ENCODE assay signal across 9 mouse cellular contexts in the genomic region with DNA sequence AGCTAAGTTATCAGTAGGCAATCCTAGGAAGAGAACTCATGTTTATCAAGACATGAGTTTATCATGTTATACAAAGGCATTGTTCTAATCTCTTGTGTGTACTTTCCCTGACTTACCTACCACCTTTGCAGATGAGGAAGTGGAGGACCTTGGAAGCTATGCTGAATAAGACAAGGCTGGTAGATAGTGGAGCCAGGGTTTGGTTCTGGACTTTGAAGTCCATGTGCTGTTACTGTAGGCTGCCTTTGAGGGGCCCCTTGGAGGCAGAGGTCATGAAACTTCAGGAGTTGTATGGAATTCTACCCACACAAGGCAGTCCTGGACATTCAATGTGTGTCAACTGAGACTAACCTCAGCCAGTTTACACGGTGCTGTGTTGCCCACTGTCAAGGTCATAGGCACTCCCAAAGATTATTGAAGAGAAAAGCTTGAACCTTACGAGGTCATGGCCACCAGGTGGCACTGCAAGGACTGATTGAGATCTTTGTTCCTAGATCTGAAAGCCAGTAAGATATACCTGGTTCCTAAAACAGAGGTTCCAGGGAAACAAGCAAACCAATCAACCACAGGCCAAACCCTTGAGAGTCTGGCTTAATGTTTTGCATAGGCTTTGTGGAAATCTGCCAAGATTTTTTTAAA.
DNase-seq lines count a peak whose midpoint lies in the region; ATAC-seq and TF ChIP-seq lines count a peak whose summit lies in the region.
"Had no signal": no experiment of that assay in that cellular context is flagged by ENCODE, and none has a peak within 500 bp of the region (broad histone marks: within the 10 kb centered on the region; RNA-seq: fewer than 3 reads in every experiment).

No protein-coding gene starts in this region.

- no peak for TF ChIP-seq POLR2A in cortical plate, adult 2 months (IDR thresholded peaks at IDR 0.05; ENCODE audit: extremely low read depth, insufficient read depth, low read length)

- no peaks in the 10 kb centered on the region for H3K27me3 ChIP-seq in midbrain, embryonic 11.5 days (ENCODE audit: control insufficient read depth, insufficient read depth, low read length)
- no peaks in the 10 kb centered on the region for H3K27me3 ChIP-seq in midbrain, embryonic 16.5 days (ENCODE audit: control insufficient read depth, insufficient read depth, low read depth, low read length)
- H3K27me3 ChIP-seq: neural tube, embryonic 13.5 days had no signal

- no peak overlapping the region for H3K9ac ChIP-seq in midbrain, embryonic 11.5 days (ENCODE audit: low read length)
- no peak overlapping the region for H3K9ac ChIP-seq in midbrain, embryonic 16.5 days (ENCODE audit: low read depth, low read length)
- H3K9ac ChIP-seq: neural tube, embryonic 13.5 days had no signal

- H3K4me1 ChIP-seq in midbrain, embryonic 11.5 days (ENCODE audit: control insufficient read depth, insufficient read depth, low read length), result no peaks in the 10 kb centered on the region
- H3K4me1 ChIP-seq in midbrain, embryonic 16.5 days (ENCODE audit: control insufficient read depth, insufficient read depth, low read length), result no peaks in the 10 kb centered on the region
- H3K4me1 ChIP-seq in cortical plate, adult 2 months (ENCODE audit: control insufficient read depth, insufficient read depth, low read length), result no peaks in the 10 kb centered on the region

- peak; percentile 69 for TF ChIP-seq CTCF in cortical plate, adult 2 months (IDR thresholded peaks at IDR 0.05; ENCODE audit: extremely low read depth, insufficient read depth, low read length)

- DNase-seq in midbrain, embryonic 11.5 days (ENCODE audit: low spot score, missing footprints), result peak; percentile 91
- DNase-seq in adrenal gland, adult 18-20 months (ENCODE audit: low spot score in 2 of 2), result peak; percentile 41 to 69
- DNase-seq in heart, postnatal 14 days, result peak; percentile 68 to 72
- peak; percentile 44 to 51 for DNase-seq in layer of hippocampus, postnatal 36 days
- peak; percentile 89 for DNase-seq in naive thymus-derived CD4-positive, alpha-beta T cell, adult 2 months (ENCODE audit: low read depth)
- DNase-seq in thymus, postnatal 25 days, result peak; percentile 78

- WGBS in midbrain, embryonic 11.5 days, result 21% methylated on average over 2 of the region's 2 CpGs
- 16% methylated on average over 2 of the region's 2 CpGs for WGBS in midbrain, embryonic 16.5 days

- no peak overlapping the region for H3K4me3 ChIP-seq in midbrain, embryonic 11.5 days (ENCODE audit: low read depth, low read length)
- H3K4me3 ChIP-seq in midbrain, embryonic 16.5 days (ENCODE audit: low read depth, low read length), result no peak overlapping the region
- H3K4me3 ChIP-seq in cortical plate, adult 2 months (ENCODE audit: insufficient read depth, low read length), result no peak overlapping the region
- H3K4me3 ChIP-seq: neural tube, embryonic 13.5 days had no signal

- no peaks in the 10 kb centered on the region for H3K9me3 ChIP-seq in midbrain, embryonic 11.5 days (ENCODE audit: control insufficient read depth, low read length)
- no peaks in the 10 kb centered on the region for H3K9me3 ChIP-seq in midbrain, embryonic 16.5 days (replicated peaks; ENCODE audit: control insufficient read depth, low read length, poor library complexity, severe bottlenecking)
- H3K9me3 ChIP-seq: neural tube, embryonic 13.5 days had no signal

- no peak overlapping the region for H3K4me2 ChIP-seq in midbrain, embryonic 11.5 days
- H3K4me2 ChIP-seq in midbrain, embryonic 16.5 days (ENCODE audit: low read length), result no peak overlapping the region
- H3K4me2 ChIP-seq: neural tube, embryonic 13.5 days had no signal

- ATAC-seq in midbrain, embryonic 11.5 days (ENCODE audit: low FRiP score), result no peak
- ATAC-seq in midbrain, embryonic 16.5 days, result no peak

- H3K36me3 ChIP-seq in midbrain, embryonic 11.5 days (ENCODE audit: control insufficient read depth, insufficient read depth, low read length), result no peaks in the 10 kb centered on the region
- H3K36me3 ChIP-seq in midbrain, embryonic 16.5 days (ENCODE audit: control insufficient read depth, insufficient read depth, low read length), result no peaks in the 10 kb centered on the region
- H3K36me3 ChIP-seq: neural tube, embryonic 13.5 days had no signal

- H3K27ac ChIP-seq in midbrain, embryonic 11.5 days (ENCODE audit: low read depth, low read length), result no peak overlapping the region
- H3K27ac ChIP-seq in midbrain, embryonic 16.5 days (ENCODE audit: low read length), result no peak overlapping the region
- H3K27ac ChIP-seq in cortical plate, adult 2 months (ENCODE audit: insufficient read depth, low read length), result no peak overlapping the region
- H3K27ac ChIP-seq: neural tube, embryonic 13.5 days had no signal

- intact Hi-C loops in heart, postnatal 14 days (cut with DNase I), result no loop called here
